15 mouse cellular contexts compared by ENCODE assay signal in the genomic region with DNA sequence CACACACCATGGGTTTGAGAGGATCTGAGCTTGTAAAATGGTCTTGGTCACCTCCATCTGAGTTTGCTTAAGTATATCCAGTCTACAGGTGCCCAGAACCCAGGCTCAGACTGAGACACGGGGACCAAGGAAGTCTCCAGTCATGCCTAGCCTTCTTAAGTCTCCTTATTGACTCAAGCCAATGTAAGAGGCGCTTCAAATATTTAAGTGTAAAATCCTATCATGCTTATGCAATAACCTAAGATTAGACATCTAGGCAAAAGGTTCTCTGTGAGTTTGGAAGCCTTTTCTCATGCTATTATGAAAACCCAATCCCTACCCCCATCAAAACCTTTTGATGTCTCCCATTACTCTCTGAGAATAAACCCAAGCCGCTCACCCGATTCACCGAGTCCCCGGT.
"Had no signal": no experiment of that assay in that cellular context is flagged by ENCODE, and none has a peak within 500 bp of the region (broad histone marks: within the 10 kb centered on the region; RNA-seq: fewer than 3 reads in every experiment).

No protein-coding gene starts in this region.

- DNase-seq: retina, postnatal 1 day; right cerebral cortex, adult 18-20 months; right cerebral cortex, postnatal 14 days; right cerebral cortex, postnatal 25 days; right cerebral cortex, postnatal 4 days; spleen, adult 18-20 months; thymus, adult 18-20 months; thymus, adult 2 months; thymus, postnatal 14 days; thymus, postnatal 25 days; thymus, postnatal 36 days; thymus, postnatal 4 days had no signal

- H3K27me3 ChIP-seq: neural tube, embryonic 15.5 days; stomach, embryonic 15.5 days had no signal

- H3K9ac ChIP-seq: neural tube, embryonic 15.5 days; stomach, embryonic 15.5 days had no signal

- H3K4me2 ChIP-seq: neural tube, embryonic 15.5 days; stomach, embryonic 15.5 days had no signal

- H3K36me3 ChIP-seq: neural tube, embryonic 15.5 days; stomach, embryonic 15.5 days had no signal

- H3K27ac ChIP-seq: neural tube, embryonic 15.5 days; stomach, embryonic 15.5 days; stomach, postnatal 0 days had no signal

- H3K4me3 ChIP-seq: neural tube, embryonic 15.5 days; stomach, embryonic 15.5 days had no signal

- H3K9me3 ChIP-seq: neural tube, embryonic 15.5 days; stomach, embryonic 15.5 days had no signal
